Mouse (Mus musculus) cerebellum, postnatal 4 days (tissue): ENCODE measurements around the gene Ltbp3.

ENCODE experiments used
- DNase-seq, 2 experiments: peaks; one replicate each; pipeline ENCODE4 v3.0.0; 2022; ENCODE audit warnings: low spot score in 2 of 2, mixed read lengths in 1 of 2

Gene Ltbp3

DNA sequence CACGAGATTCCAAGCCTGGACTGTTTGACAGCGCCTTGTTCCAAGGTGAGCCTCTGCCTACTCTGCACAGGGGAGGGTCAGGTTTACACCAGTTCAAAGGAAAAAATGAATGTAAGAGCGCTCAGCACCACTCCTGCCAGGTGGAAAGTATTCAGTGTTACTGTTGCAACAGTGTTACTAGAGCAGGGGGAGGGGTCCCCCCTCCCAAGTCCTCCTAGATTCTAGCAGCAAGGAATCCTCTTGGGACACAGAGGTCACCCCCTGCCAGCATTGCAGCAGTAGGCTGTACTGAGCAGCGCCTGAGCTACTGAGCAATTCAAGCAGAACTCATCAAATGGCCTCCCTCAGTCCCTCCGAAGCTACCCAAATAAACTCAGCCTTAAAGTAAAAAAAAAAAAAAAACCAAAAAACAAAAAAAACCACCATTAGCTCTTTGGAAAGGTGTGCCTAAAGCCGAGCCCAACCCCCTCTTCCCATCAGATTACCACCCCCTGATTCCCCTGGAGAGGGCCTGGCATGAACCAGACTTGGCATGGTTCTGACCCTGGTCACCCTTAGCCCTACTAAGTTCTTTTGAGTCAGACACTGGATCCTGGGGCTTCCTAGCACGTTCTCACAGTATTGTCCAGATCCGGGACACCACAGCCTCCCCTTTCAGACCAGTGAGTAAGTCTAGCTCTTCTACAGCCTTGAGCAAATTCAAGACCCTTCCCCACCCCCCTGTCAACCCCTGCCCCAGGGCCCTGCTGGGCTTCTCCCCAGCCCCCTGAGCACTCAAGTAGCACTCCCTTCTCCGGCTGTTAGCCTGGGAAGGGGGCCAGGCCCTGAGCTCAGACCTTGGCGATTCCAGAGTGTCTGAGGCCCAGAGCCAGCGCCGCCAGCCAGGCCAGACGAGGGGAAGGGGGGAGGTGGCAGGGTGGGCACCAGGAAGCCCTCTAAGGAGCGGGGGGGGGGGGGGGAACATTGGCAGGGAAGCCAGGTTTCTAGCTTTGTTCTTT, at the start of gene Ltbp3:
Ltbp3 (plus strand) TSS at position 585 of the 998 bp plus-strand sequence.
- DNase-seq: peak in 1 of 2 experiments; percentile 86

DNA sequence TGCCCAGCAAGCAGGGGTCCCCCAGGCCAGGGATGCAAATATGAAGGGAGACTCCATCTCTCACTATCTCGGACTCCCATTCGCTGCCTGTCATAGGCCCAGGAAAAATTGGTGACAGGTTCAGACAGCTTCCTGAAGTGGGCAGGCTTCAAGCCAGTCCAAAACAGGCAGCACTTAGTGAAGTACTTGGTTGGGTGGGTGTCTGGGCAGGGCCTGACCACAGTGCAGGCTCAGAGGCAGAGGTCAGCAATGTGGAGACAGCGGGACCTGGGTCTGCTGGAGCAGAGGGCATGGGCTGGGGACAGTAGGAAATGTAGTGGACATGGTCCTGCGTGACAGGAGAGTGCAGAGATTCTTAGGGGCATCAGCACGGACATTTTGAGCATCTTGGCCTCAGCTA, 49.1 kb upstream of the Ltbp3 start:
- DNase-seq: no peak

DNA sequence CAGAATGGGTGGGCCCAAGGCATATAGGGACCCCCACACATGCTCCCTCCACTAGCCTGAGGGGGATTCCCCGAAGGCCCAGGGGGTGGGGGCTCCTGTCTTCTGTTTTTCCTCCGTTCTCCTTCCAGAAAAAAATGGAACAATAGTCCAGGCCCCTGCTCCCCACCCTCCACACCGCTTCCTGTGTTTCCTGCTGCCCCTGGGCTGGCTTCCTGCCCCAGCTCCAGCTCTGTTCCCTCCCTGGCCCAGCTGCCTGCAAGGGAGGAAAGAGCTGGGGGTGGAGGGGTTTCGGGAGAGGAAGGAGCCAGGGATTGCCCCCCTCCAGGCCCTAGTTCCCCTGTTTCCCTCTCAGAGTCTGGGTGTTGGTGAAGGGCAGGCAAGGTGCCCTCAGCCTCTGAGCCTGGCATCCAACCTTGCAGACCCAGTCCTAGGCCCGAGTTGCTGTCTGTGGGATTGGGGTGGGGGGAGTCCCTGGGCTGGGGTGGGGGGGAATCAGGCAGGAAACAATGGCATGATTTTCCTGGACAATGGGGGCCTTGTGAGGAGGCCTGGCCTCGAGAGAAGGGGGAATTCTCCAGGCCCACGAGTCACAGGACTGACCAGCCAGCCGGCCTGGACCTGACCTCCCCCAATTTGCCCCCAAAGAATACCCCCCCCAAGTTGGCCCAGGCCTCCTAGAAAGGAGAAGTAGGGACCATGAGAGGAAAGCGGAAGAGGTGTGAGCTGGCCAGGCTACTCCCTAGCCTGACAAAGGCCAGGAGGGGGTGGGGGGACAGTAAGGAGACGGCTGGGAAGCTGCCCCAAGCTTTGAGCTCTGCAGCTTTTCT, 48.4 kb upstream of the Ltbp3 start:
- DNase-seq: no peak

DNA sequence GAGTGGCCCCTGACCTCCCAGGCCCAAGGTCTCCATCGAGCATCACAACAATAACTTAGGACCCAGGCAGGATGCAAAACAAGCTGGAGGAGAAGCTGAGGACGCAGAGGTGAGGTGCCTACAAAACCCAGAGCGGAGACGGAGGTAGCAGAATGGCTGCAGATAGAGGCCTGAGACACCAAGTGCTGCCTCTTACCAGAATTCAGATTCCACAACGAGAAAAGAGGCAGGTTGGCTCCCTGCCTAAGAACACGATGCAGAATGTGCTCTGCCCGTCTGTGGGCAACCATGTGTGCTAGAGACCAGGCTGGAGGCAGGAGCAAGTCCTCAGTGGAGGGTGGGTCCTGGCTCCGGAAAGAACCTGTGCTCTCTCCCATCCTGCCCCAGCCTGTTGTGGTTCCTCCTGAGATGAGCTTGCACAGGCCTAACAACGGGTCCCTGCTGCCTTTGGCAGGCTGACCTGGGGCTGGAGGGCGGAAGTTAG, 47.7 kb upstream of the Ltbp3 start:
- DNase-seq: no peak

DNA sequence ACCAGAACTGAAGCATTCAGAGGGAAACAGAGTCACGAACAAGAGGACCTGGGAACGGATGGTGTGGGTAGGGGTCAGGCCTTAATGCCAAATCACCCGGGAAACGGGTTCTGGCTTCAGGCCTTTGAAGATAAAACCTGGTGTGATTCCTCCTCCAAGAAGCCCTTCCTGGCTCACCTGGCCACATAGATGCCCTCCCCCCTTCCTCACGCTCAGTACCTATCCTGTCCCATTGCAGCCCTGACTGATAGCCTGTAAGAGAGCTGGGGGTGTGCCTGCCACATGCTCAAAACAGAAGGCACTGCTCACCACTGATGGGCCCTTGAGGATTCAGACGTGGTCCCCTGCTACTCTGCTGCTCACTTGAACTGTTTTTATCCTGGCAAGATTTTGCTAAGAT, 46.9 kb upstream of the Ltbp3 start:
- DNase-seq: no peak

DNA sequence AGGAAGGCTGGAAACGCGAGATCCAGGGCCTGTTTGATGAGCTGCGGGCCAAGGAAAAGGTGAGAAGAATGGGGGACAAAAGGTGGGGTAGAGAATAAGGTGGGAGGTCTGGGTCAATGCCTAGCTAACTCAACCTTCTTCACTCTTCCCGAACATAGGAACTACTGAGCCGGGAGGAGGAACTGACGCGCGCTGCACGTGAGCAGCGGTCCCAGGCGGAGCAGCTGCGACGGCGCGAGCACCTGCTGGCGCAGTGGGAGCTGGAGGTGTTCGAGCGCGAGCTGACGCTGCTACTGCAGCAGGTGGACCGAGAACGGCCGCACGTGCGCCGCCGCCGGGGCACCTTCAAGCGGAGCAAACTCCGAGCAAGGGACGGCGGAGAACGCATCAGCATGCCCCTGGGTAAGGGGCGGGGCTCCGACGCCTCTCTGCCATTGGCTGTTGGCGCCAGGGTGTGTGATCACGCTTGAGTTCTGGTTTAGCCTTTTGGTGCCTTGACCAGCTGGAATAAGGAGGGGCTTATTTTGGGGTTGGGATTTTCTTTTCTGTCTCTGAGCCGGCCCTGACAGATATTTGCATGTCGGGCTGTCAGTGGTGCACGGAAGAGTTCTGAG, 44.7 kb upstream of the Ltbp3 start:
- no peak for DNase-seq

DNA sequence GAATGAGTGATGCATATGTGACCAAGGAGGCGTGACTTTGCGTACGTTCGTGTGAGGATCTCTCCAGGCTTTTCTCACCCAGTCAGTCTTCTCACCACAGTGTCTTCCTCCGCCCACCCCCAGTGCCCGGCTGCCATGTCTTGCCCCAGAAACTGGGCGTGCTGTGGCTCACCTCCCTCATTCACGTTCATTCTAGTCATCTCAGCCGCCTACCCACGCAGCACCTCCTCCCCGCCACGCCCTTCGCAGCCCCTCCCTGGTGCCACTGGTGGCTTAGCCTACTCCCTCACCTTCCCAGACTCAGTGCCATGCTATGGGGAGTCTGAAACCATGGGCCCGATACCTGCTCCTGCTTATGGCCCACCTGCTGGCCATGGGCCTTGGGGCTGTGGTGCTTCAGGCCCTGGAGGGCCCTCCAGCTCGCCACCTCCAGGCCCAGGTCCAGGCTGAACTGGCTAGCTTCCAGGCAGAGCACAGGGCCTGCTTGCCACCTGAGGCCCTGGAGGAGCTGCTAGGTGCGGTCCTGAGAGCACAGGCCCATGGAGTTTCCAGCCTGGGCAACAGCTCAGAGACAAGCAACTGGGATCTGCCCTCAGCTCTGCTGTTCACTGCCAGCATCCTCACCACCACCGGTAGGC, 36.4 kb upstream of the Ltbp3 start, which contains the start of gene Kcnk7:
Kcnk7 (plus strand) TSS at position 205 of the 638 bp plus-strand sequence.
- no peak for DNase-seq

DNA sequence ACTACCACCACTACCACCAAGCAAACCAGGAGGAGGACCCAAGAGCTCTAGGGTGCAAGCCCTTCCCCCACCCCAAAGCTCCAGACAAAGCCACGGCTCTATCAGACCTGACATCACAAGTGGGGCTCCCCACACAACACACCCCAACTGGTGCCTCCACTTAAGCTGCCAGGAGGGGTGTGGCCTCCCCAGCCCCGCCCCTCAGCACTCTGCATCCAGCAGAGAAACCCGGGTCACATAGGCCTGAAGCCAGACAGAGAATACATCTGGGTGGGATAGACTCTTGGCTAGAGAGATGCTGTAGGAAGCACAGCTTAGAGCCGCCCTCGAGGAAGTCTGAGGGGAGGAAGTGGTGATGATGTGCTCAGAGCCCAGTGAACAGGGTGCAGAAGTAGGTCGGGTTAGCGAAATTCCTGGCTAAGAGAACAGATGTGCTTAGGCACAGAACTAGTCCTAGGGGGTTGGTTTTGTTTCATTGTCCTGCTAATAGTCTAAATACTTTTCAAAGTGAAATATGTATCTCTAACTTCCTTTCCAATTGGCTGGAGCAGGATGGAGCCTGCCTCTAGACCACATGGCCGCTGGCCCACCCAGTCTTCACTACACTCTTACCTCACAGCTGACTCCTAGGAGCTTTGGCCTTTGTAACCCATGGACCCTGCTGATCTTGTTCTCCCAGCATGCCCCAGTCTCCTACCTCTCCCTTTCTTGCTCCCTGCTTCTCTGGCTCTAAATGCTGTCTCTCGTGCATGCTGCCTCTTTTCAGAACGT, 35.7 kb upstream of the Ltbp3 start:
- DNase-seq: no peak

DNA sequence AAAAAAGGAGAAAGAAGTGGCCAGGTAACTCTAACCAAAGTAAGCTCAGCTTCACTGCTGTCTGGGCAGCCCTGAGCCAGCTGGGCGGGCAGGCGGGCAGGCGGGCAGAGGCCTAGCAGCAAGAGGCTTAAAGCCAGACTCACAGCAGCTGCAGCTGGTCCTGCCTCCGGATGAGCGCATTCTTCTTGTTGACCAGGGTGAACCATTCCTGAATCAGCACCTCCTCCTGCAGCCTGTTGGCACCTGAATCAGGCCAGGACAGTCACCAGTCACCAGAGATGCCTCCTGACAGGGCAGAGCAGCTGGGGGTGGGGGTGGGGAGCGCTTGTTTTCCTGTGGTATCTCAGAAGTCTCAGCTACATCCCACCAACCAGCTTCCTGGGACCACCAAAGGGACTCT, 30.6 kb upstream of the Ltbp3 start:
- DNase-seq: no peak

DNA sequence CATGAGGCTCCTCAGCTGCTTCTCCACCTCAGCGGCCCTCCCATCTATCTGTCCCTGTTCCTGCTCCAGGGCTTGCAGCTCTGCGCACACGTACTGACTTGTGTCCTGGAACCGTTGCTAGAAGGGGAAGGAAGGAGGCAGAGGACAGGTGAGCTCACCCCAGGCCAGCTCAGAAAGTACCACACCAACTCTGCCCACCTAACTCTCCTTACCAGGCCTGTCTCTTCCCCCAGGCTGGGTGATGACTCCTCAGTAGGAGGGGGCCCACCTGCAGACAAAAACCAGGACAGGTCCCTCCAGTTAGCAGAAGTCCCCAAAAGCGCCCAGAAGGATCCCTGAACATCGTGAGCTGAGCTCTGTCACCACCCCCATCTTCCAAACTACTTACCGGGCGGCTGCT, 30.1 kb upstream of the Ltbp3 start:
- DNase-seq: no peak

DNA sequence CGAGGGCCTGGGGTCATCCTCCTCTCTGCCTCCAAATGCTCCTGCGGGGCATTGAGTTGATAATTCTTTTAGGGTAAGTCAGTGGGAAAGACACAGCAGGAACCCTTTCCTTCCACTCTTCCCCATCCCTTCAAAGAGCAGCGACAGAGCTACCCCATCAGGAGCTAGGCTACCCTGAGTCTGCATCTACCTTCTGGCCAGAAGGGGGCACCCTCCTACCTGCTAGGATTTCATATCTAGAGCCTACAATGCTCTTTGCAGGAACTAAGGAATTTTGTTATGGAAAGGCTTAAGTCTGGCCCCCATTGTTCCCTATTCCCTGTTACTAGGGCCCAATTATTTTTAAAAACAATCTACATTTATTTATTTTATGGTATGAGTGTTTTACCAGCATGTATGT, 29.5 kb upstream of the Ltbp3 start:
- DNase-seq: peak in 1 of 2 experiments; percentile 65

DNA sequence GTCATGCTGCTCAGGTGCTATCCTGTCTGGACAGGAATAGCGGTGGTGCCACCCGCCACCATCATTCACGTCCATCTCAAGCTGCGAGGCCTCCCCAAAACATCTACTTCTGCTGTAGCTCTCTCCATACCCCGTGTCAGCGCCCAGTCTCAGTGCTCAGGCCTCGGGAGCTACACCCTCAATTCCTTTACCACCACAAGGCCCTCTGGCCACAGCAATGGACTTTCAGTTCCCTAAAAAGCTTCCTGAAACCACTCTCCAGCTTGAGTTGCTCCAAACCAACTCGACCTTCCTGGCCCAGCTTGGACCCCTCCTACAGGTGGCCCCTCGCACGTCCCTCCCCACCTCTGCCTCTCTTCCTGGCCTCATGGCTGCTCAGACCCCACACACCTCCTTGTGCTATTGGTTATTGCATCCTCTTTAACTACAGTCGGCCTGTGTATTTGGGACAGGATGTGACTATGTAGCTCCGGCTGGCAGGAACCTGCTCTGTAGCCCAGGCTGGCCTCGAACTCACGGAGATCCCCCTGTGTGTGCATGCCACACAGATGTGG, 28.7 kb upstream of the Ltbp3 start:
- no peak for DNase-seq

DNA sequence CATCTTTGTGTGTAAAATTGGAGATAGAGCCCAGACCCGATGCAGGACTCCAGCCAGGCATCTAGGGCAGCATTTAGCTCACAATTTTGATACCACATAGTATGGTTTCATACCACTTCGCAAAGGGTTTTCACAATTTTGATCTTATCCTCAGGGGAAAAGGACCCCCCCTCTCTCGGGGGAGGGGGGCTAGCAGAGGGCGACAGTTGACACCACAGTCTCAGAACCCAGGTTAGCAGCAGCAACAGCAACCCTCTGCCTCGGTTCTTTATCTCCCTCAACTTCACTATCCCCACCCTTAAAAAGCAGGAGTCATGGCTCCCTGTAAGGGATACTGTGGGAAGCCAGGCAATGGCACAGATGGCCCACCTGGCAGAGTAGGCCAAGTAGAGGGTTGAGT, 27.4 kb upstream of the Ltbp3 start:
- no peak for DNase-seq

DNA sequence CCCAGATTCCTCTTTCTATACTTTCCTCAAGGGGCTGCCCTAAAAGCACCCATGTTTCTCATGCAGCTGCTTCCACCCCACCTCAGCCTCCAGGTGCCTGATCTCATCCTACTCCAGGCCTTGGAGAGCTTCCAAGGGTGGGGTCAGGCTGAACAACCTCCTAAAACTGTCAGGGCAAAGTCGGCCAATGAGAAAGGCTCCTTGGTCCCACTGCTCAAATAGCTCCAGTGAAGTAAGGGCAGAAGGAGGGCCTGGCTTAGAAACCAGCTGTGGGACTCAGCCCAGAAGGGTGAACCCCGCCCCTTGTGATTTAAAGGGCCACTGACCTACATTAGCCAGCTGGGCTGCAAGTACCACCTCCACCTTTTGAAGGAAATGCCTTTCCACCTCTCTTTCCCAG, 27.0 kb upstream of the Ltbp3 start:
- no peak for DNase-seq

DNA sequence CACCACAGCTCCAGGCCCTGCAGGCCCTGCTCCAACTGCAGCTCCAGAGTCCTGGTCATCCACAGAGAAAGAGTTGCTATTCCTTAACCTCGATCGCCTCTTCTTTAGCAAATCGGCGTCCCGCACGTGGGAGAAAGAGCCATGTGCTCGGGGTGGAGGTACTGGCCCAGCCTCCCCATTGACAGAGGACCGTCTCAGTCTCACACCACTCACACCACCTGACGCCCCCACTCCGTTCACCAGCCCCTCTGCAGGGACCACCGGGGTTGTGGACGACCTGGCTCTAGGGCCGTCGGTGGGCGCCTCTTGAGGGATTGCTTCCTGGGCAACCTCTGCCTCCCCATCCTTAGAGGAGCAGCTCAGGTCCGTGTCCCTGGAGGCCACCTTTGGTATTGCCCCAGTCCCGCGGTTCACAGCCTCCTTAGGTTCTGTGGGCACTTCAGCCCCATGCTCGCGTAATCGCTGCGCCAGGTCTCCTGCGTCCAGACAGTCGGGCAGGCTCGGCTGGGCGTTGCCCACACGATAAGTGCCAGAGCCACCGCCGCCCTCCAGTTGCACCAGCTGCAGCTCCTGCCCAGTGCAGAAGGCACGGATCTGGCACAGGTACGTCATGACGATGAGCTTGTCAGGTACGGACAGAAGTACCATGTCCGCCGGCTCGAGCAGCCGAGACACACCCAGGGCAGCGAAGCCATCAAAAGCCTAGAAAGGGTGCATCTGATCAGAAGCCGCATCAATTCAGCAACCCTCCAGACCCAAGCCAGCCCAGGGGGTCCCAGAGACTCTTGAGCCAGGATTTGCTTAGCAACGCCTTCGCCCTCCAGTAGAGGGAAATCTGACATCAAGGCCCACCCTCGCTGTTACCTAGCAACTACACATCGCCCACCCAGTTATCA, 24.7 kb upstream of the Ltbp3 start:
- DNase-seq: peak in 1 of 2 experiments; percentile 54

DNA sequence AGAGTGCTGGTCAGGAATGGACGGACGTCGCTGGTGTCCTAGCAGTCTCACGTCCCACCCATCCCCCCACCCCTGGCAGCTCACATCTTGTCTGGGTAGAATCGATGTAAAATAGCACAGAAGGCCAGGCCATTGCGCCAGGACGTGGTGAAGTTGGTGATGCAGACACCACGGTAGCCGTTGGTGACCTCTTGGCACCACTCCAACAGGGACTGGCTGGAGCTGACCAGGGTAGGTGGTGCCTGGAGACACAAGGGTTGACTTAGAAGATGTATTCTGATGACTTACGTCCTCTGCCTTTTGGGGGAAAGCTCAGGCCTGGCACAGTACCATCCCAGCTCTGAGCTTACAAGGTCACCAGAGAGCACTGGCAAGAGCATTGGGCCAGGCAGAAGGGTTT, 23.7 kb upstream of the Ltbp3 start:
- DNase-seq: no peak

DNA sequence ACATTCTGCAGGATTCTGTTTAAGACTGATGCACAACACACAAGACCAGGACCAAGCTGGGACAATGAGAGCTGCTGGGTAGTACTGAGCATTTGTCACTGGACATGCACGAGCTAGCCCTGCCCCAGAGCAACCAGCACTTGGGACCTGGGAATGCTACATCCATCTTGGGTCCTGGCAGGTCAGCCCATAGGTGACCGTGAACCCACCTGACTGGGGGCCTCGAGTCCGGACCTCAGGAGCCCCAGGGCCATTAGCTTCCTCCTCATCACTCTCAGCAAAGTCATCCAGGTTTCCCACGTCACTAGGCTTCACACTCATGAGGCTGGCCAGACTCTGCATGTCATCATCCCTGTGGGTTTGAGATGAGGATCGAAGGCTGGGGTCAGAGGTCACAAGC, 19.5 kb upstream of the Ltbp3 start:
- no peak for DNase-seq

DNA sequence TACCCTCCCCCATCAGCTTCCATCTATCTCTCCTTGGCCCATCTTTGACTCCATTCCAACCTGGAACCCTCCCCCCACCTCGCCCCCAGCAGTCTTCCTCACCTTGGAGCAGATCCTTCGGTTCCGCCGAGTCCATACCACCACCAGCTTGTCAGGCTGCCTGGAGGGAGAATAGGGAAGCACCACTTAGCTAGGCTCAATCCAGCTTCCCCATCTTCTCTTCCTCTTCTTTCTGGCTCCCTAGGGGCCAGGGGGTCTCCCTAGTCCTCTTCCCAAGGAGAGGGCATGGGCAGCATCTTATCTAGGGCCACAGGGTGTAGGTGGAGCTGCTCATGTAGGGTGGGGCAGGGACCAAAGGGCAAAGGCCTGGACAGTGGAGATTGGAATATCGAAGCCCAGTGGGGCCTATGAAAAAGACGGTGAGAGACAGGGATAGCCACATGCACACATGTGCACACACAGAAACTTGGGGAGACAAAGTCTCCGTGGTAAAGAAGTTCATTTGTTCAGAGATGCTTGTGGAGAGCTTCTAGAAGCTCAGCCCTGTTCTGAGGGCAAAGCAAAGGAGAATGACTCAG, 17.8 kb upstream of the Ltbp3 start:
- no peak for DNase-seq
